8 mouse cellular contexts compared by ENCODE assay signal in genomic region chr4:149564452-149565407, GRCm38 (mm10). TPM values are rescaled to one million over a fixed set of nuclear protein-coding genes. Genes with fewer than 3 reads are reported as not detected.
DNase-seq lines count a peak whose midpoint lies in the region; ATAC-seq and TF ChIP-seq lines count a peak whose summit lies in the region.

No protein-coding gene starts in this region.

- no peak overlapping the region for H3K27ac ChIP-seq in ES-E14 (ENCODE audit: insufficient read depth, low read depth, low read length, poor library complexity, severe bottlenecking)
- H3K27ac ChIP-seq in forebrain, embryonic 13.5 days = peak overlapping the region; percentile 59
- peak overlapping the region; percentile 65 for H3K27ac ChIP-seq in stomach, embryonic 15.5 days

- peaks cover 2 to 12% of the 10 kb centered on the region in 2 experiments; a peak in 3 of 4 replicates for H3K4me1 ChIP-seq in ES-E14 (ENCODE audit: control insufficient read depth in 2 of 2, insufficient read depth in 2 of 2, low read length in 2 of 2, poor library complexity in 1 of 2)
- peaks cover 49% of the 10 kb centered on the region for H3K4me1 ChIP-seq in forebrain, embryonic 13.5 days
- peaks cover 44% of the 10 kb centered on the region for H3K4me1 ChIP-seq in stomach, embryonic 15.5 days

- H3K9ac ChIP-seq in ES-E14 (ENCODE audit: insufficient read depth, low read depth, low read length, poor library complexity, severe bottlenecking) = no peak overlapping the region
- no peak overlapping the region for H3K9ac ChIP-seq in forebrain, embryonic 13.5 days
- no peak overlapping the region for H3K9ac ChIP-seq in stomach, embryonic 15.5 days

- H3K9me3 ChIP-seq in ES-E14 (ENCODE audit: control insufficient read depth, insufficient read depth, low read depth, low read length) = no peaks in the 10 kb centered on the region
- H3K9me3 ChIP-seq in forebrain, embryonic 13.5 days (replicated peaks) = no peaks in the 10 kb centered on the region; the same call in 1 of the 2 replicates
- H3K9me3 ChIP-seq in stomach, embryonic 15.5 days = no peaks in the 10 kb centered on the region

- ATAC-seq in forebrain, embryonic 13.5 days = peak; percentile 62
- peak; percentile 83 for ATAC-seq in stomach, embryonic 15.5 days (ENCODE audit: insufficient read depth, low FRiP score, low read depth)

- 59% methylated on average over 20 of the region's 20 CpGs for WGBS in forebrain, embryonic 13.5 days
- 62% methylated on average over 20 of the region's 20 CpGs for WGBS in large intestine, adult 2 months
- WGBS in stomach, embryonic 15.5 days = 44% methylated on average over 20 of the region's 20 CpGs

- in situ Hi-C loops in ES-E14 (cut with MboI; ENCODE audit: low sequenced_read_pairs in 2 of 2, unreplicated experiment in 2 of 2) = no loop called here

- no peaks in the 10 kb centered on the region for H3K27me3 ChIP-seq in forebrain, embryonic 13.5 days
- no peaks in the 10 kb centered on the region for H3K27me3 ChIP-seq in stomach, embryonic 15.5 days (replicated peaks)

- peak overlapping the region; percentile 38 for H3K4me2 ChIP-seq in forebrain, embryonic 13.5 days
- H3K4me2 ChIP-seq in stomach, embryonic 15.5 days = peak overlapping the region; percentile 17; the same call in 1 of the 2 replicates

- intact Hi-C loops in heart, postnatal 36 days (cut with DNase I) = no loop called here

- no peak for DNase-seq in ES-E14 (ENCODE audit: low read depth, low spot score)
- peak; percentile 96 for DNase-seq in brain, adult 2 months (ENCODE audit: low read depth, low spot score)
- peak; percentile 77 to 81 for DNase-seq in heart, postnatal 36 days
- DNase-seq in large intestine, adult 2 months (ENCODE audit: low read depth, low spot score) = peak; percentile 76
- DNase-seq in lung, postnatal 36 days = peak; percentile 94
- DNase-seq in urinary bladder, adult 2 months (ENCODE audit: low spot score) = no peak

- no peaks in the 10 kb centered on the region for H3K36me3 ChIP-seq in ES-E14 (ENCODE audit: control insufficient read depth, insufficient read depth, low read length, poor library complexity, severe bottlenecking)
- peaks cover 10% of the 10 kb centered on the region for H3K36me3 ChIP-seq in forebrain, embryonic 13.5 days (ENCODE audit: poor library complexity, severe bottlenecking)
- H3K36me3 ChIP-seq in stomach, embryonic 15.5 days = 0 out of 2 replicates have a peak, but pooled peaks cover 2% of the 10 kb centered on the region

- H3K4me3 ChIP-seq in ES-E14 (ENCODE audit: insufficient read depth in 1 of 2, low read depth in 1 of 2, low read length in 2 of 2, poor library complexity in 1 of 2, severe bottlenecking in 1 of 2) = no peak overlapping the region
- H3K4me3 ChIP-seq in forebrain, embryonic 13.5 days = no peak overlapping the region
- no peak overlapping the region for H3K4me3 ChIP-seq in stomach, embryonic 15.5 days (replicated peaks)

TF ChIP-seq in ES-E14, 5 proteins besides CTCF, POLR2A, EP300 and RAD21:
- no peak for TF ChIP-seq ZNF384 (IDR thresholded peaks at IDR 0.05; ENCODE audit: low read depth, low read length)
- no peak for TF ChIP-seq ZC3H11A (IDR thresholded peaks at IDR 0.05; ENCODE audit: borderline replicate concordance, low read depth, low read length)
- no peak for TF ChIP-seq MAFK (IDR thresholded peaks at IDR 0.05; ENCODE audit: insufficient read depth, low read depth, low read length)
- TF ChIP-seq HCFC1 (IDR thresholded peaks at IDR 0.05; ENCODE audit: borderline replicate concordance, insufficient read depth, low read length) = no peak
- peak; percentile 69; the same call in 1 of the 2 replicates for TF ChIP-seq CHD2 (IDR thresholded peaks at IDR 0.05; ENCODE audit: low read depth, low read length)
TF ChIP-seq in ES-E14: peak in this region for 1.

RNA-seq across cellular contexts. Expression of gene Clstn1, which starts 21.5 kb away (rescaled TPM):
- 115 and 254 TPM in 2 replicates for total RNA-seq in ES-E14 (2012; rRNA removed)
- 22.7 and 26.0 TPM in 2 replicates for polyA plus RNA-seq in forebrain, embryonic 13.5 days (2015; fragmentation: Nextera tagmentation; extraction: Ambion mirVana)
- 10 to 100 TPM; 89.5 to 92.1 TPM for total RNA-seq in heart, postnatal 36 days (2021)
- polyA plus RNA-seq in large intestine, adult 2 months (2012; rRNA removed) = 51.5 and 58.3 TPM in 2 replicates
- polyA plus RNA-seq in stomach, embryonic 15.5 days (2015; fragmentation: Nextera tagmentation; extraction: Ambion mirVana) = 47.0 and 48.4 TPM in 2 replicates
- 28.0 and 61.1 TPM in 2 replicates for polyA plus RNA-seq in urinary bladder, adult 2 months (2012; rRNA removed)

RNA-seq across cellular contexts. Expression of gene Ctnnbip1, which starts 46.7 kb away (rescaled TPM):
- total RNA-seq in ES-E14 (2012; rRNA removed) = 18.3 and 19.0 TPM in 2 replicates
- polyA plus RNA-seq in forebrain, embryonic 13.5 days (2015; fragmentation: Nextera tagmentation; extraction: Ambion mirVana) = 80.2 and 81.2 TPM in 2 replicates
- 10 to 100 TPM; 29.9 to 33.3 TPM for total RNA-seq in heart, postnatal 36 days (2021)
- 22.5 and 27.7 TPM in 2 replicates for polyA plus RNA-seq in large intestine, adult 2 months (2012; rRNA removed)
- polyA plus RNA-seq in stomach, embryonic 15.5 days (2015; fragmentation: Nextera tagmentation; extraction: Ambion mirVana) = 47.5 and 47.9 TPM in 2 replicates
- polyA plus RNA-seq in urinary bladder, adult 2 months (2012; rRNA removed) = 11.7 and 12.0 TPM in 2 replicates

Comparison
In these comparisons a context has a peak if more than half of its experiments do, and no peak if none do; other contexts are left out.
1. DNase-seq: peak in brain, adult 2 months (single experiment), heart, postnatal 36 days (2 of 2), large intestine, adult 2 months (single experiment) and lung, postnatal 36 days (single experiment); none in ES-E14 (single experiment) and urinary bladder, adult 2 months (single experiment).